In genomic region chr1:62934100-62934513, GRCm38 (mm10) we compare ENCODE assay signal across 8 mouse cellular contexts.
DNase-seq lines count a peak whose midpoint lies in the region; ATAC-seq lines count a peak whose summit lies in the region.

No protein-coding gene starts in this region.

- H3K9me3 ChIP-seq in embryonic facial prominence, embryonic 14.5 days (ENCODE audit: control insufficient read depth, low read length): no peaks in the 10 kb centered on the region
- no peaks in the 10 kb centered on the region for H3K9me3 ChIP-seq in embryonic facial prominence, embryonic 10.5 days
- H3K9me3 ChIP-seq in hindbrain, embryonic 13.5 days: no peaks in the 10 kb centered on the region
- no peaks in the 10 kb centered on the region for H3K9me3 ChIP-seq in liver, embryonic 12.5 days (replicated peaks)

- H3K36me3 ChIP-seq in embryonic facial prominence, embryonic 14.5 days (ENCODE audit: control insufficient read depth, insufficient read depth, low read length): no peaks in the 10 kb centered on the region
- H3K36me3 ChIP-seq in embryonic facial prominence, embryonic 10.5 days (replicated peaks): no peaks in the 10 kb centered on the region
- no peaks in the 10 kb centered on the region for H3K36me3 ChIP-seq in hindbrain, embryonic 13.5 days
- no peaks in the 10 kb centered on the region for H3K36me3 ChIP-seq in liver, embryonic 12.5 days

- H3K4me2 ChIP-seq in embryonic facial prominence, embryonic 14.5 days (ENCODE audit: low read depth, low read length): 0 out of 2 replicates have a peak overlapping the region, but pooled peaks have one; percentile 8
- peak overlapping the region; percentile 27 for H3K4me2 ChIP-seq in hindbrain, embryonic 13.5 days
- no peak overlapping the region for H3K4me2 ChIP-seq in liver, embryonic 12.5 days

- no peak overlapping the region for H3K9ac ChIP-seq in embryonic facial prominence, embryonic 14.5 days (ENCODE audit: low read depth, low read length)
- 0 out of 2 replicates have a peak overlapping the region, but pooled peaks have one; percentile 35 for H3K9ac ChIP-seq in hindbrain, embryonic 13.5 days
- no peak overlapping the region for H3K9ac ChIP-seq in liver, embryonic 12.5 days

- no peaks in the 10 kb centered on the region for H3K27me3 ChIP-seq in embryonic facial prominence, embryonic 14.5 days (replicated peaks; ENCODE audit: control insufficient read depth, insufficient read depth, low read length)
- peaks cover 8% of the 10 kb centered on the region for H3K27me3 ChIP-seq in embryonic facial prominence, embryonic 10.5 days (replicated peaks; ENCODE audit: low read depth, poor library complexity, severe bottlenecking)
- peaks cover 5% of the 10 kb centered on the region; the same call in 1 of the 2 replicates for H3K27me3 ChIP-seq in hindbrain, embryonic 13.5 days
- no peaks in the 10 kb centered on the region for H3K27me3 ChIP-seq in liver, embryonic 12.5 days (replicated peaks)

- no peak overlapping the region for H3K27ac ChIP-seq in embryonic facial prominence, embryonic 14.5 days (replicated peaks; ENCODE audit: low read depth, low read length)
- no peak overlapping the region for H3K27ac ChIP-seq in embryonic facial prominence, embryonic 10.5 days (replicated peaks)
- H3K27ac ChIP-seq in hindbrain, embryonic 13.5 days: peak overlapping the region; percentile 78
- no peak overlapping the region for H3K27ac ChIP-seq in liver, embryonic 12.5 days

- WGBS in embryonic facial prominence, embryonic 14.5 days: 53% methylated on average over 9 of the region's 9 CpGs
- 71% methylated on average over 9 of the region's 9 CpGs for WGBS in embryonic facial prominence, embryonic 10.5 days
- 15% methylated on average over 9 of the region's 9 CpGs for WGBS in hindbrain, embryonic 13.5 days
- WGBS in liver, embryonic 12.5 days (ENCODE audit: insufficient replicate concordance): 80% methylated on average over 9 of the region's 9 CpGs

- peak; percentile 51; the same call in 1 of the 2 replicates for ATAC-seq in embryonic facial prominence, embryonic 14.5 days (ENCODE audit: low read depth)
- peak; percentile 66 for ATAC-seq in hindbrain, embryonic 13.5 days (ENCODE audit: low FRiP score)
- ATAC-seq in liver, embryonic 12.5 days: no peak

- H3K4me3 ChIP-seq in embryonic facial prominence, embryonic 14.5 days (ENCODE audit: low read depth, low read length): no peak overlapping the region
- H3K4me3 ChIP-seq in embryonic facial prominence, embryonic 10.5 days: no peak overlapping the region
- H3K4me3 ChIP-seq in hindbrain, embryonic 13.5 days: no peak overlapping the region
- H3K4me3 ChIP-seq in liver, embryonic 12.5 days: no peak overlapping the region

- DNase-seq in embryonic facial prominence, embryonic 14.5 days (ENCODE audit: low spot score): peak; percentile 90
- no peak for DNase-seq in embryonic facial prominence, embryonic 10.5 days (ENCODE audit: low spot score)
- peak; percentile 77 to 79 for DNase-seq in cerebellum, postnatal 10 days
- DNase-seq in lung, postnatal 14 days: peak; percentile 60
- DNase-seq in thymus, postnatal 4 days: no peak
- DNase-seq in urinary bladder, adult 18-20 months (ENCODE audit: low spot score in 2 of 2): no peak

- peaks cover 12% of the 10 kb centered on the region; the same call in 1 of the 2 replicates for H3K4me1 ChIP-seq in embryonic facial prominence, embryonic 14.5 days (ENCODE audit: control insufficient read depth, insufficient read depth, low read length)
- H3K4me1 ChIP-seq in embryonic facial prominence, embryonic 10.5 days: peaks cover 21% of the 10 kb centered on the region
- H3K4me1 ChIP-seq in hindbrain, embryonic 13.5 days (replicated peaks): peaks cover 31% of the 10 kb centered on the region
- no peaks in the 10 kb centered on the region for H3K4me1 ChIP-seq in liver, embryonic 12.5 days

Comparison
In these comparisons a context has a peak if more than half of its experiments do, and no peak if none do; other contexts are left out.
1. DNase-seq: peak in embryonic facial prominence, embryonic 14.5 days (single experiment), cerebellum, postnatal 10 days (2 of 2) and lung, postnatal 14 days (single experiment); none in embryonic facial prominence, embryonic 10.5 days (single experiment), thymus, postnatal 4 days (single experiment) and urinary bladder, adult 18-20 months (0 of 2).